Mouse (Mus musculus): ENCODE measurements at regions not wholly inside any gene's neighbourhood (a gene's known extent, or its start where the extent isn't known, plus 50 kb on each side); places are given as distances from the start of the nearest gene placed in this dataset.

DNA sequence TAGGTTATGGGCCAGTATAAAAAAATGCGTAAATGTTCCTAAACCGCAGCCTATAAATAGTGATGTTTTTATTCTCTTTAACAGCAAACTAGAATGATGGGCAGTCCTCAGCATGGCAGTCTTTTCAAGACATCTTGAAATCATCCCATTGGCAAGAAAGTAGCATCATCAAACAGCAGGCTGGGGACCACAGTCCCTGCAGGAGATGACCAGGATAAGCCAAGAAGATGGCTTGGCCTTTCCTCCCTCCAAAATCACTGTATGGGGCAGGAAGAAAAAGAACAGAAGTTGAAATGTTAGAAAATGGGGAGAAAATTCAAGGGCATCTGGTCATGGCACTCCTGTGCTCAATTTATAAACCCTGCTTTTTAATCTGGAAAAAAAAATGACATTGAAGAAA lies 93.0 kb upstream of the Plxna2 start:
- H3K4me2 ChIP-seq, result no peak overlapping the region
- DNase-seq (no peak), ATAC-seq (ENCODE audit: insufficient read depth) (no peak)
- 95% methylated on average over 2 of the region's 2 CpGs for WGBS
- H3K36me3 ChIP-seq (ENCODE audit: insufficient read depth), result no peaks in the 10 kb centered on the region
- H3K4me1 ChIP-seq (ENCODE audit: insufficient read depth), result no peaks in the 10 kb centered on the region; the same call in 1 of the 2 replicates
- no peaks in the 10 kb centered on the region for H3K9me3 ChIP-seq (ENCODE audit: low read depth, low read length)
- TF ChIP-seq CTCF (IDR thresholded peaks at IDR 0.05; ENCODE audit: low read depth), result no peak
- no peak overlapping the region for H3K9ac ChIP-seq
- H3K4me3 ChIP-seq (ENCODE audit: low read depth, low read length), result no peak overlapping the region
- no peak overlapping the region for H3K27ac ChIP-seq (ENCODE audit: low read depth)
- no peaks in the 10 kb centered on the region for H3K27me3 ChIP-seq (ENCODE audit: insufficient read depth, low read length)

- peak; percentile 71 for DNase-seq
- Histone ChIP-seq H3K36me3 (ENCODE audit: insufficient read depth) (no peaks in the 10 kb centered on the region), H3K4me1 (ENCODE audit: insufficient read depth) (no peaks in the 10 kb centered on the region; the same call in 1 of the 2 replicates), H3K9me3 (ENCODE audit: low read depth, low read length) (no peaks in the 10 kb centered on the region), H3K27ac (ENCODE audit: low read depth) (no peak overlapping the region), H3K27me3 (ENCODE audit: insufficient read depth, low read length) (no peaks in the 10 kb centered on the region), H3K4me3 (ENCODE audit: low read depth, low read length) (no peak overlapping the region), H3K4me2 (no peak overlapping the region), H3K9ac (no peak overlapping the region)
- no peak for TF ChIP-seq CTCF (IDR thresholded peaks at IDR 0.05; ENCODE audit: low read depth)
- 37% methylated on average over 2 of the region's 2 CpGs for WGBS
- ATAC-seq (ENCODE audit: insufficient read depth), result no peak
These were observed 96.8 kb upstream of the Plxna2 start for GRCm38 (mm10) chr1:194521216-194521615.

DNA sequence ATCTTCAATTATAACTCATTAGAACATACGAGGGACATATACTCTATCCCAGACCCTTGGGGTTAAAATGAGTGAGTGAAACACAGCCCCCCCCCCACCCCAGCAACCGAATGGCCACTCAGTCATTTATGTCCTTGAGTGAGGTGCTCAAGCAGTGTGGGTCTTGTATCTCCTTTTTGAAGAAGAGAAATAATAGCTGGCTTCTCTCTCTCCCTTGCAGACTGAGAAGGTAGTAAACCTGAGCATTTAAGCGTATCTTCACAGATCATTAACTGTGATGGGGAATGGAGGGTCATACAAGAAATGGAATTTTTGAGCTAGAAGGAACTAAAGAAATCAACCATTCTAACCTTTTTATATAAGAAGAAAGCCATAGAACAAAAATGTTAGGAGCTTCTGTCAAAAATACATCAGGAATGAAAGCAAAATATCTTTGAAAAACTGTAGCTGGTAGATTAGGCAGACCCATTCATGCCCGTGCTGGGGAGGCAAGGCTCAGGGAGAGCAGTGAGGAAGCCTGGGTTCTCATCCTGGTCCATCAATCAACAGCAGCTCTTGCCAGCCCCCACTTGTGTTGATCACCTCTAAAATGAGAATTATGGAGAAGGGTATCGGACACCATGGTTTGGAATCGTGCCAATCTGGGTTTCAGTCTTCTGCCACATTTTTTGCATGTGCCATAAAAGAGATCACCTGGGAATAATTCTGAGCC lies 98.4 kb upstream of the Plxna2 start:
- WGBS, result 66% methylated on average over 6 of the region's 6 CpGs
- DNase-seq, result no peak
- H3K4me1 ChIP-seq (ENCODE audit: insufficient read depth), result no peaks in the 10 kb centered on the region; the same call in 1 of the 2 replicates

GRCm38 (mm10) chr1:194516136-194516535 lies 101.9 kb upstream of the Plxna2 start:
- Histone ChIP-seq H3K27ac (ENCODE audit: low read depth) (no peak overlapping the region), H3K4me1 (ENCODE audit: insufficient read depth) (no peaks in the 10 kb centered on the region; the same call in 1 of the 2 replicates), H3K36me3 (ENCODE audit: insufficient read depth) (no peaks in the 10 kb centered on the region), H3K9me3 (ENCODE audit: low read depth, low read length) (no peaks in the 10 kb centered on the region), H3K4me2 (no peak overlapping the region), H3K27me3 (ENCODE audit: insufficient read depth, low read length) (no peaks in the 10 kb centered on the region), H3K9ac (no peak overlapping the region), H3K4me3 (ENCODE audit: low read depth, low read length) (no peak overlapping the region)
- WGBS, result 87% methylated on average over 1 of the region's 1 CpGs
- DNase-seq (no peak), ATAC-seq (ENCODE audit: insufficient read depth) (no peak)
- no peak for TF ChIP-seq CTCF (IDR thresholded peaks at IDR 0.05; ENCODE audit: low read depth)

More for the DNA sequence above, 98.4 kb upstream of the Plxna2 start:
- Histone ChIP-seq H3K4me2 (no peak overlapping the region), H3K36me3 (ENCODE audit: insufficient read depth) (no peaks in the 10 kb centered on the region), H3K9me3 (ENCODE audit: low read depth, low read length) (no peaks in the 10 kb centered on the region), H3K9ac (no peak overlapping the region), H3K27ac (ENCODE audit: low read depth) (no peak overlapping the region), H3K27me3 (ENCODE audit: insufficient read depth, low read length) (no peaks in the 10 kb centered on the region), H3K4me3 (ENCODE audit: low read depth, low read length) (no peak overlapping the region)
- no peak for TF ChIP-seq CTCF (IDR thresholded peaks at IDR 0.05; ENCODE audit: low read depth)
- no peak for ATAC-seq (ENCODE audit: insufficient read depth)

GRCm38 (mm10) chr1:194508314-194508713 lies 109.7 kb upstream of the Plxna2 start:
- H3K27ac ChIP-seq (ENCODE audit: low read depth), result no peak overlapping the region
- H3K9ac ChIP-seq, result no peak overlapping the region
- ATAC-seq (ENCODE audit: insufficient read depth) (no peak), DNase-seq (no peak)
- no peaks in the 10 kb centered on the region for H3K36me3 ChIP-seq (ENCODE audit: insufficient read depth)
- H3K4me2 ChIP-seq, result no peak overlapping the region
- 56% methylated on average over 1 of the region's 1 CpGs for WGBS
- H3K4me3 ChIP-seq (ENCODE audit: low read depth, low read length), result no peak overlapping the region
- H3K4me1 ChIP-seq (ENCODE audit: insufficient read depth), result no peaks in the 10 kb centered on the region
- no peaks in the 10 kb centered on the region for H3K27me3 ChIP-seq (ENCODE audit: insufficient read depth, low read length)
- no peaks in the 10 kb centered on the region for H3K9me3 ChIP-seq (ENCODE audit: low read depth, low read length)
- TF ChIP-seq CTCF (IDR thresholded peaks at IDR 0.05; ENCODE audit: low read depth), result no peak

DNA sequence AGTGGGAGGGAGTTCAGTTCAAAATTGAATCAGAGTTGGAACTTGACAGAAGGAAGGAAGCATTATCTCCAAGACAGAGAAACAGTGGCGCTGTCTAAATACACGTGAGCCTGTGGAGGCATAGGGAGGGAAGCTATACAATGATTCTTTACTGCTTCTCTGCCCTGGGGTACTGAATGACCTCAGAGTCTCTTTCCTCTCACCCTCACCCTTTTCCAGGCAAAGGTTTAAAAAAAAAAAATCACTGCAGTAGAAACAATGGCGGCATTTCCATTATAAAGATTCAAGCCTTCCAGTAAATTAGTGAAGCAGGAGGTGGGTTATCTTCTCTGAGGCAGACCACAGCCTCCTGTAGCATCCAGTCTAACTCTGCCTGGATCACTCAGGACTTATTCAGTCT lies 112.2 kb upstream of the Plxna2 start:
- no peak for DNase-seq

GRCm38 (mm10) chr1:194504207-194504606 lies 113.8 kb upstream of the Plxna2 start:
- Histone ChIP-seq H3K27ac (ENCODE audit: low read depth) (no peak overlapping the region), H3K27me3 (ENCODE audit: insufficient read depth, low read length) (no peaks in the 10 kb centered on the region), H3K4me3 (ENCODE audit: low read depth, low read length) (no peak overlapping the region), H3K4me1 (ENCODE audit: insufficient read depth) (no peaks in the 10 kb centered on the region), H3K9ac (no peak overlapping the region), H3K4me2 (no peak overlapping the region), H3K9me3 (ENCODE audit: low read depth, low read length) (no peaks in the 10 kb centered on the region), H3K36me3 (ENCODE audit: insufficient read depth) (no peaks in the 10 kb centered on the region)
- TF ChIP-seq CTCF (IDR thresholded peaks at IDR 0.05; ENCODE audit: low read depth), result no peak
- no peak for DNase-seq
- no peak for ATAC-seq (ENCODE audit: insufficient read depth)

More for the DNA sequence above, 112.2 kb upstream of the Plxna2 start:
- ATAC-seq (ENCODE audit: insufficient read depth), result no peak
- no peaks in the 10 kb centered on the region for H3K9me3 ChIP-seq (ENCODE audit: low read depth, low read length)
- H3K27ac ChIP-seq (ENCODE audit: low read depth), result no peak overlapping the region
- H3K4me1 ChIP-seq (ENCODE audit: insufficient read depth), result no peaks in the 10 kb centered on the region
- no peak for TF ChIP-seq CTCF (IDR thresholded peaks at IDR 0.05; ENCODE audit: low read depth)
- no peaks in the 10 kb centered on the region for H3K27me3 ChIP-seq (ENCODE audit: insufficient read depth, low read length)
- no peak overlapping the region for H3K4me3 ChIP-seq (ENCODE audit: low read depth, low read length)
- H3K36me3 ChIP-seq (ENCODE audit: insufficient read depth), result no peaks in the 10 kb centered on the region
- WGBS, result 46% methylated on average over 3 of the region's 3 CpGs
- H3K4me2 ChIP-seq, result no peak overlapping the region
- H3K9ac ChIP-seq, result no peak overlapping the region

All from lung, embryonic 14.5 days (tissue).